Mouse (Mus musculus): ENCODE measurements around the gene Hoxa5.
A peak's percentile ranks its signal among the peaks of the same experiment; 100 is the strongest.

Hoxa5 gene

GRCm38 (mm10) chr6:52227470-52228222 is 23.3 kb upstream of the Hoxa5 start:
- DNase-seq (ENCODE audit: low read depth, low spot score): no peak

- no peak for DNase-seq (ENCODE audit: low read depth, low spot score)
Measured at GRCm38 (mm10) chr6:52226569-52227257, 22.3 kb upstream of the Hoxa5 start.

- DNase-seq (ENCODE audit: low read depth, low spot score): no peak
Measured at GRCm38 (mm10) chr6:52225612-52226568, 21.5 kb upstream of the Hoxa5 start.

GRCm38 (mm10) chr6:52224895-52225611 is 20.7 kb upstream of the Hoxa5 start:
- DNase-seq (ENCODE audit: low read depth, low spot score): no peak

- DNase-seq (ENCODE audit: low read depth, low spot score): no peak
Measured at GRCm38 (mm10) chr6:52223939-52224760, 19.8 kb upstream of the Hoxa5 start.

- DNase-seq (ENCODE audit: low read depth, low spot score): no peak
Measured at GRCm38 (mm10) chr6:52222729-52223128, 18.3 kb upstream of the Hoxa5 start.

- DNase-seq (ENCODE audit: low read depth, low spot score): no peak
Measured at GRCm38 (mm10) chr6:52221993-52222685, 17.8 kb upstream of the Hoxa5 start.

- peak; percentile 93 for DNase-seq (ENCODE audit: low read depth, low spot score)
Measured at GRCm38 (mm10) chr6:52221337-52221992, 17.1 kb upstream of the Hoxa5 start, which contains the start of gene Hoxa7. Gene Hoxa7 (minus strand): TSS chr6:52221854.

- DNase-seq (ENCODE audit: low read depth, low spot score): no peak
Measured at GRCm38 (mm10) chr6:52220865-52221310, 16.5 kb upstream of the Hoxa5 start.

GRCm38 (mm10) chr6:52220003-52220864 is 15.8 kb upstream of the Hoxa5 start:
- no peak for DNase-seq (ENCODE audit: low read depth, low spot score)

- DNase-seq (ENCODE audit: low read depth, low spot score): no peak
Measured at GRCm38 (mm10) chr6:52219234-52219942, 15.0 kb upstream of the Hoxa5 start.

- no peak for DNase-seq (ENCODE audit: low read depth, low spot score)
Measured at GRCm38 (mm10) chr6:52218643-52219215, 14.3 kb upstream of the Hoxa5 start.

- DNase-seq (ENCODE audit: low read depth, low spot score): no peak
Measured at GRCm38 (mm10) chr6:52217895-52218642, 13.7 kb upstream of the Hoxa5 start.

- DNase-seq (ENCODE audit: low read depth, low spot score): peak; percentile 83
Measured at GRCm38 (mm10) chr6:52217459-52217768, 13.0 kb upstream of the Hoxa5 start.

- no peak for DNase-seq (ENCODE audit: low read depth, low spot score)
Measured at GRCm38 (mm10) chr6:52216691-52217458, 12.5 kb upstream of the Hoxa5 start.

Data from embryo, embryonic 11.5 days (tissue).